Mouse (Mus musculus): ENCODE results near the gene Mast1. TPM values are rescaled to one million over a fixed set of nuclear protein-coding genes. Genes with fewer than 3 reads are reported as not detected.

Mast1 gene
- polyA plus RNA-seq, 1 experiment from 2014 or later = 0.15 TPM

DNA sequence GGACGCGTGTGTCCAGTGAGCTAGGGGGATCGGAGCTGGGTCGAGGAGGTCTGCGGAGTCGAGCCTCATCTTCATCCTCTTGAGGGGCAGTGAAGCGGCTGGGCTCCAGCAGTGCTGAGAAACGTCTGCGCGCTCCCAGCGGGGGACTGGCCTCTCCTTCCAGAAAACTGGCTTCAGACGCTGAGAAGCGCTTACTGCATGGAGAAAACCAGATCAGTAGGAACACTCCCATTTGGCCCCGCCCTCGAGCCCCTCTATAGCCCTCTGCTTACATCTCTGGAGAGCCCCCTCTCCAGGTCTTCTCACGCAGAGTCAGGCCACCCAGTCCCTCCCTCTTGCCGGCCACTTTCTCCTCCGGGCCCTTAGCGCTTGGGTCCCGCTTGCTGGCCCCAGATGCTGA is 19.4 kb downstream of the Mast1 start:
- no peaks in the 10 kb centered on the region for H3K36me3 ChIP-seq (ENCODE audit: control insufficient read depth, insufficient read depth)
- 42% methylated on average over 20 of the region's 20 CpGs for WGBS (ENCODE audit: insufficient replicate concordance)
- no peak overlapping the region for H3K4me2 ChIP-seq (ENCODE audit: low read depth, low read length)
- H3K9ac ChIP-seq (ENCODE audit: low read depth, low read length) = no peak overlapping the region
- no peak for ATAC-seq (ENCODE audit: low read depth)
- H3K4me1 ChIP-seq (ENCODE audit: control insufficient read depth, low read depth, low read length) = peaks cover 13% of the 10 kb centered on the region
- peaks cover 8% of the 10 kb centered on the region for H3K27me3 ChIP-seq (ENCODE audit: control insufficient read depth, insufficient read depth, low read depth, low read length)
- no peak overlapping the region for H3K4me3 ChIP-seq (ENCODE audit: low read depth, low read length)
- H3K9me3 ChIP-seq (replicated peaks; ENCODE audit: control insufficient read depth, low read length) = no peaks in the 10 kb centered on the region
- H3K27ac ChIP-seq (ENCODE audit: low read length) = no peak overlapping the region

- no peaks in the 10 kb centered on the region for H3K36me3 ChIP-seq (ENCODE audit: control insufficient read depth, insufficient read depth)
- H3K4me3 ChIP-seq (ENCODE audit: low read depth, low read length) = no peak overlapping the region
- no peak overlapping the region for H3K27ac ChIP-seq (ENCODE audit: low read length)
- H3K4me1 ChIP-seq (ENCODE audit: control insufficient read depth, low read depth, low read length) = peaks cover 23% of the 10 kb centered on the region
- no peak overlapping the region for H3K9ac ChIP-seq (ENCODE audit: low read depth, low read length)
- WGBS (ENCODE audit: insufficient replicate concordance) = 78% methylated on average over 8 of the region's 8 CpGs
- ATAC-seq (ENCODE audit: low read depth) = no peak
- no peaks in the 10 kb centered on the region for H3K9me3 ChIP-seq (replicated peaks; ENCODE audit: control insufficient read depth, low read length)
- peaks cover 21% of the 10 kb centered on the region for H3K27me3 ChIP-seq (ENCODE audit: control insufficient read depth, insufficient read depth, low read depth, low read length)
- H3K4me2 ChIP-seq (ENCODE audit: low read depth, low read length) = no peak overlapping the region
Observed at GRCm38 (mm10) chr8:84915269-84915668, 21.9 kb downstream of the Mast1 start.

GRCm38 (mm10) chr8:84913960-84914359 is 23.2 kb downstream of the Mast1 start:
- 25% methylated on average over 4 of the region's 4 CpGs for WGBS (ENCODE audit: insufficient replicate concordance)
- Histone ChIP-seq H3K4me2 (ENCODE audit: low read depth, low read length) (peak overlapping the region; percentile 92), H3K9me3 (replicated peaks; ENCODE audit: control insufficient read depth, low read length) (no peaks in the 10 kb centered on the region), H3K27me3 (ENCODE audit: control insufficient read depth, insufficient read depth, low read depth, low read length) (peaks cover 21% of the 10 kb centered on the region), H3K27ac (ENCODE audit: low read length) (no peak overlapping the region), H3K9ac (ENCODE audit: low read depth, low read length) (no peak overlapping the region), H3K4me3 (ENCODE audit: low read depth, low read length) (peak overlapping the region; percentile 63; the same call in 1 of the 2 replicates), H3K36me3 (ENCODE audit: control insufficient read depth, insufficient read depth) (no peaks in the 10 kb centered on the region), H3K4me1 (ENCODE audit: control insufficient read depth, low read depth, low read length) (peaks cover 36% of the 10 kb centered on the region)
- no peak for ATAC-seq (ENCODE audit: low read depth)

DNA sequence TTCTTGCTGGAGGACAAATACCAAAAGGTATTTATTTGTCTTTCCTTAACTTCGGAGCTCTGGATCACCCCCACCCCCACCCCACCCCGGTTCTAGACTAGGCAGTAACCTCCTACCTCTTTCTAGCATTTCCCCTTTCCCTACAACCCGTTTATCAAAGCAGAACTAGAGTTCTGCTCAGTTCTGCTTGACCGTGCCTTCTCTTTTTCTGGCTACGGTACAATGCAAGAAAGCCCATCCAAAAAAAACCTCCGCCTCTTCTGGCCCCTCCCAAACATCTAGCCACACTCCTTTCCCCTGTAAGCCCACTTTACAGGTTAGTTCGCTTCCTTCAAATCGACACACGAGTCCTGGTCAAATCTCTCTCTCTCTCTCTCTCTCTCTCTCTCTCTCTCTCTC is 23.7 kb downstream of the Mast1 start:
- Histone ChIP-seq H3K27ac (ENCODE audit: low read length) (peak overlapping the region; percentile 1; the same call in 1 of the 2 replicates), H3K9ac (ENCODE audit: low read depth, low read length) (peak overlapping the region; percentile 60), H3K4me2 (ENCODE audit: low read depth, low read length) (peak overlapping the region; percentile 92), H3K9me3 (replicated peaks; ENCODE audit: control insufficient read depth, low read length) (no peaks in the 10 kb centered on the region), H3K36me3 (ENCODE audit: control insufficient read depth, insufficient read depth) (no peaks in the 10 kb centered on the region), H3K4me1 (ENCODE audit: control insufficient read depth, low read depth, low read length) (peaks cover 39% of the 10 kb centered on the region), H3K27me3 (ENCODE audit: control insufficient read depth, insufficient read depth, low read depth, low read length) (peaks cover 21% of the 10 kb centered on the region), H3K4me3 (ENCODE audit: low read depth, low read length) (peak overlapping the region; percentile 63)
- no peak for ATAC-seq (ENCODE audit: low read depth)
- 6% methylated on average over 9 of the region's 9 CpGs for WGBS (ENCODE audit: insufficient replicate concordance)

DNA sequence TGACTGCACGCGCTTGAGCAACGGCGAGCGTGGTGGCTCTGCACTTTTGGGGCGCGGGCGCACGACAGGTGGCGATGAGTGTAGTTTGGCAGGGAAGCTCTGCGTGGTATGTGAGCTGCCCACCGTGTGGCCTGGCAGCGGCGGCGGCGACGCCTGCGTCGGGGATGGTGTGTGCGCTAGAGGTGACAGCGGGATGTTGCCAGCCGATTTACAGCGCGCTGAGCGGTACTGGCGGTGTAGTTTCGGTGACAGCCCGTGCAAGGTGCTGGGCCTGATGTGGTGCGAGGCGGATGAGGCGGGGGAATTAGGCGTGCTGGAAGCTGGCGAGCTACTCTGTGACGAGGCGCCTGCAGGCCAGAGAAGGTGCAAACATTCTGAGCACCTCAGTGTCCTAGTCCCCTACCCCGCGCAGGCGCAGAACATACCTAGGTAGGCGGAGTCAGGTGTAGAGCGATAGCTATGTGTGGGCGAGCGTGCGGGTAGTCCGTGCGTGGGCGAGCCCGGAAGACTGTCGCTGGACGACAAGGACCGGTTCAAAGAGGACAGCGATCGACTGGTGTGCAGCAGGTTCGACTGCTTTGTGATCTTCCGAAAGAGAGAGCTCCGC is 24.2 kb downstream of the Mast1 start:
- H3K4me3 ChIP-seq (ENCODE audit: low read depth, low read length) = peak overlapping the region; percentile 63
- peaks cover 19% of the 10 kb centered on the region for H3K27me3 ChIP-seq (ENCODE audit: control insufficient read depth, insufficient read depth, low read depth, low read length)
- H3K27ac ChIP-seq (ENCODE audit: low read length) = peak overlapping the region; percentile 1; the same call in 1 of the 2 replicates
- H3K9me3 ChIP-seq (replicated peaks; ENCODE audit: control insufficient read depth, low read length) = no peaks in the 10 kb centered on the region
- WGBS (ENCODE audit: insufficient replicate concordance) = 1% methylated on average over 55 of the region's 55 CpGs
- H3K9ac ChIP-seq (ENCODE audit: low read depth, low read length) = peak overlapping the region; percentile 60
- H3K4me1 ChIP-seq (ENCODE audit: control insufficient read depth, low read depth, low read length) = peaks cover 39% of the 10 kb centered on the region
- no peaks in the 10 kb centered on the region for H3K36me3 ChIP-seq (ENCODE audit: control insufficient read depth, insufficient read depth)
- peak; percentile 60 for ATAC-seq (ENCODE audit: low read depth)
- peak overlapping the region; percentile 92 for H3K4me2 ChIP-seq (ENCODE audit: low read depth, low read length)

GRCm38 (mm10) chr8:84912391-84912790 is 24.8 kb downstream of the Mast1 start:
- no peak overlapping the region for H3K27ac ChIP-seq (ENCODE audit: low read length)
- no peaks in the 10 kb centered on the region for H3K9me3 ChIP-seq (replicated peaks; ENCODE audit: control insufficient read depth, low read length)
- H3K27me3 ChIP-seq (ENCODE audit: control insufficient read depth, insufficient read depth, low read depth, low read length) = peaks cover 16% of the 10 kb centered on the region
- H3K4me3 ChIP-seq (ENCODE audit: low read depth, low read length) = peak overlapping the region; percentile 63
- peak overlapping the region; percentile 60 for H3K9ac ChIP-seq (ENCODE audit: low read depth, low read length)
- no peaks in the 10 kb centered on the region for H3K36me3 ChIP-seq (ENCODE audit: control insufficient read depth, insufficient read depth)
- H3K4me1 ChIP-seq (ENCODE audit: control insufficient read depth, low read depth, low read length) = peaks cover 43% of the 10 kb centered on the region
- no peak for ATAC-seq (ENCODE audit: low read depth)
- 34% methylated on average over 27 of the region's 27 CpGs for WGBS (ENCODE audit: insufficient replicate concordance)
- peak overlapping the region; percentile 92 for H3K4me2 ChIP-seq (ENCODE audit: low read depth, low read length)

DNA sequence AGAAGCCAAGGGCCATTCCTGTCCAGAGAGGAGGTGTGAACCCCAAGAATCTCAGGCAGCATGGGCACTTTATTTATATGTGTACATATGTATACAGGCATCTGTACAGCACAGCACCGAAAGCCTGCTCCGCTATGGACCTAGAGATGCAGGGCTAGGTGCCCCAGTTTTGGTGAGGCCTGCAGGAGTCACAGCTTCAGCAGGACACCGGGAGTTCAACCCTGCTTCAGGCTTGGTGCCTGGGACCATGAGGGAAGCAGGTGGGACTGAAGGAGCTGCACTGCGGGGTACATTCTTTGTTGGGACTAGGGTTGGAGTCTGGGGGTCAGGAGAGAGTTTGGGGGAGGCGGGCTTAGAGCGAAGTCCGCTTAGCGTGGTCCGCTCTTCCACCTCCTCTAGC is 25.3 kb downstream of the Mast1 start:
- H3K9ac ChIP-seq (ENCODE audit: low read depth, low read length) = no peak overlapping the region
- H3K4me1 ChIP-seq (ENCODE audit: control insufficient read depth, low read depth, low read length) = peaks cover 43% of the 10 kb centered on the region
- H3K4me2 ChIP-seq (ENCODE audit: low read depth, low read length) = no peak overlapping the region
- H3K36me3 ChIP-seq (ENCODE audit: control insufficient read depth, insufficient read depth) = peaks cover 2% of the 10 kb centered on the region
- no peaks in the 10 kb centered on the region for H3K9me3 ChIP-seq (replicated peaks; ENCODE audit: control insufficient read depth, low read length)
- no peak overlapping the region for H3K4me3 ChIP-seq (ENCODE audit: low read depth, low read length)
- ATAC-seq (ENCODE audit: low read depth) = no peak
- H3K27ac ChIP-seq (ENCODE audit: low read length) = no peak overlapping the region
- peaks cover 16% of the 10 kb centered on the region for H3K27me3 ChIP-seq (ENCODE audit: control insufficient read depth, insufficient read depth, low read depth, low read length)
- 89% methylated on average over 9 of the region's 9 CpGs for WGBS (ENCODE audit: insufficient replicate concordance)

DNA sequence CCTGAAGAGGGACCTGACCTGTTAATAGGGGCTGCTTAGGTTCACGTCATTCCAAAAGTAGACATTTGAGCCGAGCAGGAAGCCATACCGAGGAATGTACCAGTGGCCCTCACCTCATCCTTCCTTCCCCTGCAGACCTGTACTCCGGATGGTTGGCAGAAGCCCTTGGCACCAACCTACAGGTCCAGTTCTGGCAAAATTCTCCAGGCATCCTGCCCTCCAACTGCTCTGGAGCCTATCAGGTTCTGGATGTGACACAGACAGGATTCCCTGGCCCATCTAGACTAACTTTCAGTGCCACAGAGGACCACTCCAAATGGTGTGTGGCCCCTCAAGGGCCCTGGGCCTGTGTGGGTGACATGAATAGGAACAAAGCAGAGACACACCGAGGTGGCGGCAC is 26.6 kb downstream of the Mast1 start:
- H3K36me3 ChIP-seq (ENCODE audit: control insufficient read depth, insufficient read depth) = peaks cover 15% of the 10 kb centered on the region
- H3K4me1 ChIP-seq (ENCODE audit: control insufficient read depth, low read depth, low read length) = peaks cover 45% of the 10 kb centered on the region
- ATAC-seq (ENCODE audit: low read depth) = no peak
- no peak overlapping the region for H3K27ac ChIP-seq (ENCODE audit: low read length)
- H3K9me3 ChIP-seq (replicated peaks; ENCODE audit: control insufficient read depth, low read length) = no peaks in the 10 kb centered on the region
- peaks cover 16% of the 10 kb centered on the region for H3K27me3 ChIP-seq (ENCODE audit: control insufficient read depth, insufficient read depth, low read depth, low read length)
- WGBS (ENCODE audit: insufficient replicate concordance) = 74% methylated on average over 6 of the region's 6 CpGs
- H3K4me2 ChIP-seq (ENCODE audit: low read depth, low read length) = peak overlapping the region; percentile 94; the same call in 1 of the 2 replicates
- no peak overlapping the region for H3K4me3 ChIP-seq (ENCODE audit: low read depth, low read length)
- H3K9ac ChIP-seq (ENCODE audit: low read depth, low read length) = no peak overlapping the region; the same call in 1 of the 2 replicates

DNA sequence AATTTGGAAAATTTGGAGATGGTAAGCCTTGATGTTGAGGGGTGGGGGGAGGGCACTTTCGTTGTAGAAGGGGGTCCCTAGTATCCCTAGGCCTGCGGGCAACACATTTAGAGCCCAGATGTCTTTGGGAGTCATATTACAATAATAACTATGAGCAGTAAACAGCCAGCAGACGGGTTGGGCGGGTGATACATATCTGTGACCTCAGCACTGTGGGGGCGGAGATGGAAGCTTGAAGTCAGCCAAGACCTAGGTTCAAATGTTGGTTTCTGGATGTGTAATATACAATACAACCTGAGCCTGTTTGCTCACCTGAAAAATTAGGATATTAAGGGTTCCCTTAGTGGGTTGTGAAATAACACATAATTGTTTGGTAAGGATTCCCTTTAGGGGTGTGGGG is 27.2 kb downstream of the Mast1 start:
- WGBS (ENCODE audit: insufficient replicate concordance) = 46% methylated on average over 5 of the region's 5 CpGs
- H3K27me3 ChIP-seq (ENCODE audit: control insufficient read depth, insufficient read depth, low read depth, low read length) = peaks cover 16% of the 10 kb centered on the region
- H3K36me3 ChIP-seq (ENCODE audit: control insufficient read depth, insufficient read depth) = peaks cover 21% of the 10 kb centered on the region
- peak overlapping the region; percentile 76 for H3K4me3 ChIP-seq (ENCODE audit: low read depth, low read length)
- H3K4me1 ChIP-seq (ENCODE audit: control insufficient read depth, low read depth, low read length) = peaks cover 51% of the 10 kb centered on the region
- ATAC-seq (ENCODE audit: low read depth) = no peak
- peak overlapping the region; percentile 94 for H3K4me2 ChIP-seq (ENCODE audit: low read depth, low read length)
- H3K27ac ChIP-seq (ENCODE audit: low read length) = peak overlapping the region; percentile 89
- peak overlapping the region; percentile 91 for H3K9ac ChIP-seq (ENCODE audit: low read depth, low read length)
- no peaks in the 10 kb centered on the region for H3K9me3 ChIP-seq (replicated peaks; ENCODE audit: control insufficient read depth, low read length)
